Mouse (Mus musculus) ES-Bruce4 (cell line): ENCODE measurements around the gene Anpep.

ENCODE experiments used
- CTCF ChIP-seq: IDR thresholded peaks from one replicate; pipeline ENCODE4 v1.8.1; 2011; ENCODE audit warnings: low read depth, low read length
- POLR2A ChIP-seq: IDR thresholded peaks from one replicate; pipeline ENCODE4 v1.8.1; 2011; ENCODE audit warnings: low read length; ENCODE audit not compliant: insufficient read depth

DNA sequence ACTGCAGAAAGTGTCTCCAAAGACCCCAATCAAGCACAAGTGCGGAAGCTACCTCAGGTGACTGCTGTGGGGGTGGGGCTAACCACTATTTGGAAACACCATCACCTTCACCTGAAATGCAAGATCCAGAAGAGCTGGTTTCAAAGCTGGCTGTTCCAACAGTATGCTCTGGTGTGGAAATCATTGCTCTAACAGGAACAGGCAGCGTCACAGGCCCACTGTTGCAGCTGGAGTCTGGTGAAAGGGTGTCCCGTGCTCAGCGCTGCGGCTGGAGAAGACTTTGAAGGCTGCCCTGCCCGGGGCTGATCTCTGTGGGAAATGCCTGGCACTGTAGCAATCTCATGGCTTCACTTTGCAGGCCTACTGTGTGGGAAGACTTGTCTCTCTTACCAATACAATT lies 12.5 kb upstream of the Anpep start:
- no peak for TF ChIP-seq CTCF
- TF ChIP-seq POLR2A, result no peak
